Mouse (Mus musculus): ENCODE measurements at regions not wholly inside any gene's neighbourhood (a gene's known extent, or its start where the extent isn't known, plus 50 kb on each side); places are given as distances from the start of the nearest gene placed in this dataset.

GRCm38 (mm10) chr10:98333411-98334067, 580.7 kb upstream of the Atp2b1 start:
- TF ChIP-seq ZC3H11A (IDR thresholded peaks at IDR 0.05; ENCODE audit: borderline replicate concordance, low read depth, low read length), result no peak
- TF ChIP-seq MAFK (IDR thresholded peaks at IDR 0.05; ENCODE audit: insufficient read depth, low read depth, low read length), result no peak
- TF ChIP-seq HCFC1 (IDR thresholded peaks at IDR 0.05; ENCODE audit: borderline replicate concordance, insufficient read depth, low read length), result no peak
- no peak for TF ChIP-seq CHD2 (IDR thresholded peaks at IDR 0.05; ENCODE audit: low read depth, low read length)
- TF ChIP-seq ZNF384 (IDR thresholded peaks at IDR 0.05; ENCODE audit: low read depth, low read length), result no peak
